Mouse (Mus musculus): ENCODE measurements around the gene Neurl3. TPM values are rescaled to one million over a fixed set of nuclear protein-coding genes. Genes with fewer than 3 reads are reported as not detected.

Gene Neurl3
- polyA plus RNA-seq, 1 experiment: 10.2 TPM

GRCm38 (mm10) chr1:36299676-36300075 is 25.2 kb upstream of the Neurl3 start:
- Histone ChIP-seq H3K36me3 (replicated peaks; ENCODE audit: low read length) (no peaks in the 10 kb centered on the region), H3K9me3 (peaks cover 9% of the 10 kb centered on the region), H3K27me3 (replicated peaks) (peaks cover 96% of the 10 kb centered on the region), H3K4me3 (replicated peaks) (no peak overlapping the region), H3K4me1 (peaks cover 25% of the 10 kb centered on the region)
- TF ChIP-seq GATA1 (IDR thresholded peaks at IDR 0.05; ENCODE audit: borderline replicate concordance, low read length) (no peak), FLI1 (IDR thresholded peaks at IDR 0.05; ENCODE audit: low read length) (no peak)

GRCm38 (mm10) chr1:36299126-36299525 is 24.6 kb upstream of the Neurl3 start:
- TF ChIP-seq FLI1 (IDR thresholded peaks at IDR 0.05; ENCODE audit: low read length) (no peak), GATA1 (IDR thresholded peaks at IDR 0.05; ENCODE audit: borderline replicate concordance, low read length) (no peak)
- Histone ChIP-seq H3K27me3 (replicated peaks) (peaks cover 96% of the 10 kb centered on the region), H3K9me3 (peaks cover 15% of the 10 kb centered on the region), H3K4me3 (replicated peaks) (no peak overlapping the region), H3K4me1 (peaks cover 30% of the 10 kb centered on the region), H3K36me3 (replicated peaks; ENCODE audit: low read length) (no peaks in the 10 kb centered on the region)

- peaks cover 96% of the 10 kb centered on the region for H3K27me3 ChIP-seq (replicated peaks)
- H3K4me3 ChIP-seq (replicated peaks): no peak overlapping the region
- peaks cover 17% of the 10 kb centered on the region for H3K9me3 ChIP-seq
- no peaks in the 10 kb centered on the region for H3K36me3 ChIP-seq (replicated peaks; ENCODE audit: low read length)
- no peak for TF ChIP-seq GATA1 (IDR thresholded peaks at IDR 0.05; ENCODE audit: borderline replicate concordance, low read length)
- TF ChIP-seq FLI1 (IDR thresholded peaks at IDR 0.05; ENCODE audit: low read length): no peak
- H3K4me1 ChIP-seq: peaks cover 27% of the 10 kb centered on the region
Measured at GRCm38 (mm10) chr1:36298107-36298506, 23.6 kb upstream of the Neurl3 start.

- Histone ChIP-seq H3K4me1 (peaks cover 25% of the 10 kb centered on the region), H3K4me3 (replicated peaks) (peak overlapping the region; percentile 51), H3K36me3 (replicated peaks; ENCODE audit: low read length) (no peaks in the 10 kb centered on the region), H3K9me3 (peaks cover 17% of the 10 kb centered on the region), H3K27me3 (replicated peaks) (peaks cover 89% of the 10 kb centered on the region)
- TF ChIP-seq GATA1 (IDR thresholded peaks at IDR 0.05; ENCODE audit: borderline replicate concordance, low read length): no peak
- TF ChIP-seq FLI1 (IDR thresholded peaks at IDR 0.05; ENCODE audit: low read length): no peak
Measured at GRCm38 (mm10) chr1:36296466-36297149, 22.1 kb upstream of the Neurl3 start.

- H3K4me1 ChIP-seq: peaks cover 25% of the 10 kb centered on the region
- H3K4me3 ChIP-seq (replicated peaks): no peak overlapping the region
- H3K36me3 ChIP-seq (replicated peaks; ENCODE audit: low read length): no peaks in the 10 kb centered on the region
- peaks cover 27% of the 10 kb centered on the region for H3K9me3 ChIP-seq
- TF ChIP-seq GATA1 (IDR thresholded peaks at IDR 0.05; ENCODE audit: borderline replicate concordance, low read length) (no peak), FLI1 (IDR thresholded peaks at IDR 0.05; ENCODE audit: low read length) (no peak)
- H3K27me3 ChIP-seq (replicated peaks): peaks cover 80% of the 10 kb centered on the region
Measured at GRCm38 (mm10) chr1:36294402-36294801, 19.9 kb upstream of the Neurl3 start.

- H3K4me3 ChIP-seq (replicated peaks): no peak overlapping the region
- no peaks in the 10 kb centered on the region for H3K36me3 ChIP-seq (replicated peaks; ENCODE audit: low read length)
- H3K4me1 ChIP-seq: peaks cover 25% of the 10 kb centered on the region
- peaks cover 76% of the 10 kb centered on the region for H3K27me3 ChIP-seq (replicated peaks)
- peaks cover 27% of the 10 kb centered on the region for H3K9me3 ChIP-seq
- TF ChIP-seq GATA1 (IDR thresholded peaks at IDR 0.05; ENCODE audit: borderline replicate concordance, low read length) (no peak), FLI1 (IDR thresholded peaks at IDR 0.05; ENCODE audit: low read length) (no peak)
Measured at GRCm38 (mm10) chr1:36293470-36293869, 19.0 kb upstream of the Neurl3 start.

- TF ChIP-seq GATA1 (IDR thresholded peaks at IDR 0.05; ENCODE audit: borderline replicate concordance, low read length): no peak
- no peak for TF ChIP-seq FLI1 (IDR thresholded peaks at IDR 0.05; ENCODE audit: low read length)
- no peak overlapping the region for H3K4me3 ChIP-seq (replicated peaks)
- H3K36me3 ChIP-seq (replicated peaks; ENCODE audit: low read length): no peaks in the 10 kb centered on the region
- H3K4me1 ChIP-seq: peaks cover 18% of the 10 kb centered on the region
- peaks cover 40% of the 10 kb centered on the region for H3K27me3 ChIP-seq (replicated peaks)
- H3K9me3 ChIP-seq: peaks cover 9% of the 10 kb centered on the region
Measured at GRCm38 (mm10) chr1:36281849-36282248, 7.4 kb upstream of the Neurl3 start.

GRCm38 (mm10) chr1:36280938-36281337 is 6.5 kb upstream of the Neurl3 start:
- H3K36me3 ChIP-seq (replicated peaks; ENCODE audit: low read length): no peaks in the 10 kb centered on the region
- H3K4me1 ChIP-seq: peaks cover 27% of the 10 kb centered on the region
- peaks cover 39% of the 10 kb centered on the region for H3K27me3 ChIP-seq (replicated peaks)
- TF ChIP-seq FLI1 (IDR thresholded peaks at IDR 0.05; ENCODE audit: low read length) (no peak), GATA1 (IDR thresholded peaks at IDR 0.05; ENCODE audit: borderline replicate concordance, low read length) (no peak)
- H3K4me3 ChIP-seq (replicated peaks): no peak overlapping the region
- H3K9me3 ChIP-seq: peaks cover 7% of the 10 kb centered on the region

GRCm38 (mm10) chr1:36279202-36279601 is 4.7 kb upstream of the Neurl3 start:
- Histone ChIP-seq H3K27me3 (replicated peaks) (peaks cover 31% of the 10 kb centered on the region), H3K9me3 (no peaks in the 10 kb centered on the region), H3K4me1 (peaks cover 44% of the 10 kb centered on the region), H3K4me3 (replicated peaks) (no peak overlapping the region), H3K36me3 (replicated peaks; ENCODE audit: low read length) (no peaks in the 10 kb centered on the region)
- TF ChIP-seq FLI1 (IDR thresholded peaks at IDR 0.05; ENCODE audit: low read length): no peak
- TF ChIP-seq GATA1 (IDR thresholded peaks at IDR 0.05; ENCODE audit: borderline replicate concordance, low read length): no peak

- Histone ChIP-seq H3K9me3 (no peaks in the 10 kb centered on the region), H3K4me1 (peaks cover 56% of the 10 kb centered on the region), H3K27me3 (replicated peaks) (peaks cover 26% of the 10 kb centered on the region), H3K36me3 (replicated peaks; ENCODE audit: low read length) (no peaks in the 10 kb centered on the region), H3K4me3 (replicated peaks) (no peak overlapping the region)
- no peak for TF ChIP-seq FLI1 (IDR thresholded peaks at IDR 0.05; ENCODE audit: low read length)
Measured at GRCm38 (mm10) chr1:36277267-36278060, 3.0 kb upstream of the Neurl3 start.
